Mouse (Mus musculus): ENCODE measurements around the gene Dtd2.

- no peak for TF ChIP-seq CTCF (IDR thresholded peaks at IDR 0.05; ENCODE audit: low read depth)
- no peak for TF ChIP-seq EP300 (optimal IDR thresholded peaks at IDR 0.05)
Observed at GRCm38 (mm10) chr12:52009928-52010629, 3.8 kb upstream of the Dtd2 start.
